ENCODE assay signal across 10 mouse cellular contexts in the genomic region with DNA sequence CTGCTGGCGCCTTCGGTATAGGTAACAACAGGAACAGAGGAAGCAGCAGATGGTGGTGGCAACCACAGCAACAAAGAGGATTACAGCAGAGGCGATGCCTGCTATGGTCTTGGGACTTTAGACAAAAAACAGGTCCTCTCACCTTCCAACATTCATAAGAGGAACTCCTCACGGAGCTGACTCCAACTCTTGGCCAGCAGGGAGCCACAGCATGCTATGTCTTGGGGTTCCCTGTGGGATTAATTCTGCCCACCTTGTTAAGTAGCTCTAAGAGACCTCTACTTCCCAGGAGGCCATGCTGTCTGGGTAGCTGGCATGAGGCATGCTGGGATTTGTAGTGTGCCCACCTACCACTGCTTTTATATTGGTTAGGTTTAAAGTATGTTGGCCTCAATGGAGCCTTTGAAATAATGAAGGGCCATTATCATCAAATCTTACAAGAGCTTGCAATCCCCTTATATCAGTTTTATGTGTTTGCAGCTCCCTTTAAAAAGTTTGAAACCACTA. TPM values are rescaled to one million over a fixed set of nuclear protein-coding genes. Genes with fewer than 3 reads are reported as not detected.
DNase-seq lines count a peak whose midpoint lies in the region; ATAC-seq and TF ChIP-seq lines count a peak whose summit lies in the region.
"Had no signal": no experiment of that assay in that cellular context is flagged by ENCODE, and none has a peak within 500 bp of the region (broad histone marks: within the 10 kb centered on the region; RNA-seq: fewer than 3 reads in every experiment).

No protein-coding gene starts in this region.

- no peak for TF ChIP-seq POLR2A in CH12.LX (IDR thresholded peaks at IDR 0.05; ENCODE audit: low read depth, low read length)

- TF ChIP-seq RAD21 in CH12.LX (IDR thresholded peaks at IDR 0.05; ENCODE audit: low read depth, low read length): no peak

- no peaks in the 10 kb centered on the region for H3K79me2 ChIP-seq in CH12.LX (replicated peaks; ENCODE audit: control insufficient read depth, extremely low read depth, insufficient read depth, poor library complexity, severe bottlenecking)

- H3K4me1 ChIP-seq in CH12.LX (ENCODE audit: control insufficient read depth in 1 of 2, insufficient read depth in 2 of 2): peaks cover 6 to 10% of the 10 kb centered on the region in 2 experiments
- H3K4me1 ChIP-seq in forebrain, embryonic 16.5 days (replicated peaks; ENCODE audit: control insufficient read depth, insufficient read depth, low read length): peaks cover 43% of the 10 kb centered on the region
- H3K4me1 ChIP-seq in midbrain, embryonic 12.5 days: peaks cover 37% of the 10 kb centered on the region

- no peaks in the 10 kb centered on the region for H3K27me3 ChIP-seq in CH12.LX (replicated peaks)
- H3K27me3 ChIP-seq in forebrain, embryonic 16.5 days (replicated peaks; ENCODE audit: control insufficient read depth, insufficient read depth, low read length): no peaks in the 10 kb centered on the region
- H3K27me3 ChIP-seq in midbrain, embryonic 12.5 days: peaks cover 3% of the 10 kb centered on the region; the same call in 1 of the 2 replicates

- H3K9ac ChIP-seq in CH12.LX (ENCODE audit: insufficient read depth, low read depth): no peak overlapping the region
- peak overlapping the region; percentile 52 for H3K9ac ChIP-seq in forebrain, embryonic 16.5 days (replicated peaks; ENCODE audit: low read depth, low read length)
- H3K9ac ChIP-seq in midbrain, embryonic 12.5 days (replicated peaks): 0 out of 2 replicates have a peak overlapping the region, but pooled peaks have one; percentile 32

- 50% methylated on average over 4 of the region's 4 CpGs for WGBS in forebrain, embryonic 16.5 days
- WGBS in midbrain, embryonic 12.5 days: 56% methylated on average over 4 of the region's 4 CpGs

- H3K4me3 ChIP-seq in CH12.LX (replicated peaks in 1 of 3; ENCODE audit: low read depth in 2 of 3, low read length in 2 of 3, poor library complexity in 1 of 3): no peak overlapping the region
- H3K4me3 ChIP-seq in forebrain, embryonic 16.5 days (replicated peaks; ENCODE audit: low read length): peak overlapping the region; percentile 37
- H3K4me3 ChIP-seq in midbrain, embryonic 12.5 days: peak overlapping the region; percentile 16

- H3K27ac ChIP-seq in CH12.LX (ENCODE audit: insufficient read depth, low read depth): no peak overlapping the region
- 0 out of 2 replicates have a peak overlapping the region, but pooled peaks have one; percentile 15 for H3K27ac ChIP-seq in forebrain, embryonic 16.5 days (ENCODE audit: low read length)
- H3K27ac ChIP-seq in midbrain, embryonic 12.5 days (replicated peaks): no peak overlapping the region

- no peak for TF ChIP-seq CTCF in CH12.LX (conservative IDR thresholded peaks at IDR 0.05 in 1 of 2, IDR thresholded peaks at IDR 0.05 in 1 of 2; ENCODE audit: low read depth in 2 of 2, low read length in 2 of 2)

- no peaks in the 10 kb centered on the region for H3K36me3 ChIP-seq in CH12.LX (replicated peaks in 1 of 2; ENCODE audit: control insufficient read depth in 1 of 2, insufficient read depth in 1 of 2, low read length in 1 of 2)
- no peaks in the 10 kb centered on the region for H3K36me3 ChIP-seq in forebrain, embryonic 16.5 days (ENCODE audit: control insufficient read depth, insufficient read depth)
- no peaks in the 10 kb centered on the region for H3K36me3 ChIP-seq in midbrain, embryonic 12.5 days

- in situ Hi-C loops in CH12.LX (cut with MboI; ENCODE audit: low pct_ligation_motif_present, low pct_unique_long_range_greater_than_20kb, low sequenced_read_pairs): loop anchor here (5.0 kb wide), 1 partner anchor 201 kb away; no protein-coding TSS in a partner anchor

- no peak for ATAC-seq in forebrain, embryonic 16.5 days
- ATAC-seq in midbrain, embryonic 12.5 days (ENCODE audit: low FRiP score, low read depth): no peak
- no peak for ATAC-seq in erythroblast, adult 5-6 weeks (replicated peaks; ENCODE audit: low FRiP score, poor library complexity, severe bottlenecking)

- H3K4me2 ChIP-seq in CH12.LX (ENCODE audit: insufficient read depth, low read depth, poor library complexity, severe bottlenecking): no peak overlapping the region
- H3K4me2 ChIP-seq in forebrain, embryonic 16.5 days (ENCODE audit: low read length): peak overlapping the region; percentile 56
- peak overlapping the region; percentile 40 for H3K4me2 ChIP-seq in midbrain, embryonic 12.5 days (replicated peaks)

- dilution Hi-C loops in CH12.LX (cut with MboI; ENCODE audit: extremely low pct_ligation_motif_present, extremely low pct_unique_long_range_greater_than_20kb, low sequenced_read_pairs): no loop called here

- TF ChIP-seq EP300 in CH12.LX (IDR thresholded peaks at IDR 0.05; ENCODE audit: low read length): no peak

- DNase-seq in cerebellum, adult 9-10 months: peak; percentile 44
- no peak for DNase-seq in cerebellum, postnatal 4 days (ENCODE audit: low spot score in 2 of 2)
- DNase-seq in CH12.LX (ENCODE audit: extremely low read depth): no peak
- no peak for DNase-seq in frontal cortex, postnatal 25 days (ENCODE audit: low spot score in 2 of 2)
- DNase-seq in thymus, postnatal 25 days: no peak
- DNase-seq: adrenal gland, postnatal 25 days had no signal

- H3K9me3 ChIP-seq in CH12.LX (replicated peaks; ENCODE audit: low read length): no peaks in the 10 kb centered on the region
- no peaks in the 10 kb centered on the region for H3K9me3 ChIP-seq in forebrain, embryonic 16.5 days (ENCODE audit: control insufficient read depth, low read length)
- no peaks in the 10 kb centered on the region for H3K9me3 ChIP-seq in midbrain, embryonic 12.5 days

TF ChIP-seq in CH12.LX, 34 proteins besides CTCF, POLR2A, EP300 and RAD21:
- TF ChIP-seq KAT2A (IDR thresholded peaks at IDR 0.05; ENCODE audit: insufficient replicate concordance, low read length) (0 out of 2 replicates have a peak, but pooled peaks have one; percentile 33), BHLHE40 (IDR thresholded peaks at IDR 0.05; ENCODE audit: low read depth, low read length) (no peak), SIN3A (IDR thresholded peaks at IDR 0.05; ENCODE audit: low read length) (no peak), UBTF (IDR thresholded peaks at IDR 0.05; ENCODE audit: low read depth, low read length) (no peak), HCFC1 (IDR thresholded peaks at IDR 0.05; ENCODE audit: low read depth, low read length) (peak; percentile 78), CHD2 (IDR thresholded peaks at IDR 0.05; ENCODE audit: low read length) (no peak), ZMIZ1 (IDR thresholded peaks at IDR 0.05; ENCODE audit: low read depth, low read length) (no peak)

RNA-seq across cellular contexts. Expression of a gene that starts 1.8 kb away (rescaled TPM):
- total RNA-seq in CH12.LX (2012; rRNA removed) (0.08 and 0.13 TPM in 2 replicates), CH12.LX (2014; rRNA removed) (not detected in 2 replicates)
- 0.18 and 0.41 TPM in 2 replicates for polyA plus RNA-seq in CH12.LX (2012; ENCODE audit: insufficient read length, low read depth)
- polyA plus RNA-seq in forebrain, embryonic 16.5 days (2015; fragmentation: Nextera tagmentation; extraction: Ambion mirVana): 84.9 and 102 TPM in 2 replicates
- 71.2 and 76.3 TPM in 2 replicates for polyA plus RNA-seq in midbrain, embryonic 12.5 days (2016; fragmentation: Nextera tagmentation; extraction: Ambion mirVana)
- 0.63 TPM in 1 of 2 replicates, not detected in the other for total RNA-seq in erythroblast, adult 5-6 weeks (2015; ENCODE audit: low replicate concordance)
- not detected in 2 replicates for total RNA-seq in erythroblast, adult 5-6 weeks (2017; ENCODE audit: low replicate concordance)
- total RNA-seq: granulocyte monocyte progenitor cell, adult 5-6 weeks had no signal

RNA-seq across cellular contexts. Expression of a gene that starts 48.6 kb away (rescaled TPM):
- total RNA-seq in CH12.LX (2012; rRNA removed) (not detected in 2 replicates), CH12.LX (2014; rRNA removed) (not detected in 2 replicates)
- not detected in 2 replicates for polyA plus RNA-seq in CH12.LX (2012; ENCODE audit: insufficient read length, low read depth)
- polyA plus RNA-seq in forebrain, embryonic 16.5 days (2015; fragmentation: Nextera tagmentation; extraction: Ambion mirVana): 0.15 and 0.21 TPM in 2 replicates
- 0.60 and 0.85 TPM in 2 replicates for polyA plus RNA-seq in midbrain, embryonic 12.5 days (2016; fragmentation: Nextera tagmentation; extraction: Ambion mirVana)
- total RNA-seq in erythroblast, adult 5-6 weeks (2015; ENCODE audit: low replicate concordance): not detected in 2 replicates
- not detected in 2 replicates for total RNA-seq in erythroblast, adult 5-6 weeks (2017; ENCODE audit: low replicate concordance)
- total RNA-seq: granulocyte monocyte progenitor cell, adult 5-6 weeks had no signal

RNA-seq across cellular contexts. Expression of a gene that starts 57.1 kb away (rescaled TPM):
- total RNA-seq in CH12.LX (2012; rRNA removed) (38.3 and 38.9 TPM in 2 replicates), CH12.LX (2014; rRNA removed) (31.7 and 33.7 TPM in 2 replicates)
- 47.1 and 58.3 TPM in 2 replicates for polyA plus RNA-seq in CH12.LX (2012; ENCODE audit: insufficient read length, low read depth)
- polyA plus RNA-seq in forebrain, embryonic 16.5 days (2015; fragmentation: Nextera tagmentation; extraction: Ambion mirVana): 143 and 153 TPM in 2 replicates
- polyA plus RNA-seq in midbrain, embryonic 12.5 days (2016; fragmentation: Nextera tagmentation; extraction: Ambion mirVana): 177 and 182 TPM in 2 replicates
- total RNA-seq in erythroblast, adult 5-6 weeks (2015; ENCODE audit: low replicate concordance): 7.7 and 11.0 TPM in 2 replicates
- total RNA-seq in erythroblast, adult 5-6 weeks (2017; ENCODE audit: low replicate concordance): 13.4 and 17.2 TPM in 2 replicates

RNA-seq across cellular contexts. Expression of a gene that starts 59.6 kb away (rescaled TPM):
- total RNA-seq in CH12.LX (2012; rRNA removed): 126 and 180 TPM in 2 replicates
- total RNA-seq in CH12.LX (2014; rRNA removed): 238 and 272 TPM in 2 replicates
- 341 and 372 TPM in 2 replicates for polyA plus RNA-seq in CH12.LX (2012; ENCODE audit: insufficient read length, low read depth)
- polyA plus RNA-seq in forebrain, embryonic 16.5 days (2015; fragmentation: Nextera tagmentation; extraction: Ambion mirVana): 144 and 154 TPM in 2 replicates
- polyA plus RNA-seq in midbrain, embryonic 12.5 days (2016; fragmentation: Nextera tagmentation; extraction: Ambion mirVana): 162 and 170 TPM in 2 replicates
- 15.8 and 34.1 TPM in 2 replicates for total RNA-seq in erythroblast, adult 5-6 weeks (2015; ENCODE audit: low replicate concordance)
- 3.3 TPM in 2 replicates for total RNA-seq in erythroblast, adult 5-6 weeks (2017; ENCODE audit: low replicate concordance)

Comparison
In these comparisons a context has a peak if more than half of its experiments do, and no peak if none do; other contexts are left out.
1. H3K4me3 ChIP-seq: peak in forebrain, embryonic 16.5 days (single experiment) and midbrain, embryonic 12.5 days (single experiment); none in CH12.LX (0 of 3).
2. RNA of a gene that starts 1.8 kb away (polyA plus RNA-seq): 84.9 to 102 TPM in forebrain, embryonic 16.5 days and 71.2 to 76.3 TPM in midbrain, embryonic 12.5 days; 0.18 to 0.41 TPM in CH12.LX; every median in the first group is over 10 times any median in the second.